Mouse (Mus musculus): ENCODE measurements around the gene Il2rb. TPM values are rescaled to one million over a fixed set of nuclear protein-coding genes. Genes with fewer than 3 reads are reported as not detected.
A peak's percentile ranks its signal among the peaks of the same experiment; 100 is the strongest.

Il2rb gene
- polyA plus RNA-seq, 1 experiment from 2014 or later = 0.39 TPM

GRCm38 (mm10) chr15:78436380-78437192, 58.5 kb downstream of the Il2rb start:
- H3K4me2 ChIP-seq (ENCODE audit: low read depth, low read length) = peak overlapping the region; percentile 57
- no peaks in the 10 kb centered on the region for H3K27me3 ChIP-seq (ENCODE audit: control insufficient read depth, insufficient read depth, low read depth, low read length)
- no peak overlapping the region for H3K27ac ChIP-seq (ENCODE audit: low read length)
- H3K9ac ChIP-seq (ENCODE audit: low read length) = peak overlapping the region; percentile 49
- 11% methylated on average over 23 of the region's 32 CpGs for WGBS
- peaks cover 4% of the 10 kb centered on the region; the same call in 1 of the 2 replicates for H3K36me3 ChIP-seq (ENCODE audit: control insufficient read depth, insufficient read depth, low read length)
- H3K4me1 ChIP-seq (replicated peaks; ENCODE audit: control insufficient read depth, insufficient read depth, low read length) = peaks cover 21% of the 10 kb centered on the region
- ATAC-seq (ENCODE audit: low read depth) = peak; percentile 81
- no peaks in the 10 kb centered on the region for H3K9me3 ChIP-seq (ENCODE audit: control insufficient read depth, low read length)
- peak overlapping the region; percentile 20 for H3K4me3 ChIP-seq (ENCODE audit: low read length)

- WGBS = 71% methylated on average over 11 of the region's 11 CpGs
- Histone ChIP-seq H3K9ac (ENCODE audit: low read length) (no peak overlapping the region), H3K4me2 (ENCODE audit: low read depth, low read length) (no peak overlapping the region), H3K4me3 (ENCODE audit: low read length) (no peak overlapping the region), H3K27ac (ENCODE audit: low read length) (no peak overlapping the region), H3K4me1 (replicated peaks; ENCODE audit: control insufficient read depth, insufficient read depth, low read length) (peaks cover 21% of the 10 kb centered on the region), H3K36me3 (ENCODE audit: control insufficient read depth, insufficient read depth, low read length) (peaks cover 4% of the 10 kb centered on the region; the same call in 1 of the 2 replicates), H3K9me3 (ENCODE audit: control insufficient read depth, low read length) (no peaks in the 10 kb centered on the region), H3K27me3 (ENCODE audit: control insufficient read depth, insufficient read depth, low read depth, low read length) (no peaks in the 10 kb centered on the region)
- no peak for ATAC-seq (ENCODE audit: low read depth)
Observed at GRCm38 (mm10) chr15:78435681-78436080, 59.4 kb downstream of the Il2rb start.

GRCm38 (mm10) chr15:78434896-78435520, 60.1 kb downstream of the Il2rb start:
- ATAC-seq (ENCODE audit: low read depth) = no peak
- Histone ChIP-seq H3K4me1 (replicated peaks; ENCODE audit: control insufficient read depth, insufficient read depth, low read length) (peaks cover 21% of the 10 kb centered on the region), H3K4me2 (ENCODE audit: low read depth, low read length) (no peak overlapping the region), H3K9me3 (ENCODE audit: control insufficient read depth, low read length) (no peaks in the 10 kb centered on the region), H3K4me3 (ENCODE audit: low read length) (no peak overlapping the region), H3K9ac (ENCODE audit: low read length) (no peak overlapping the region), H3K36me3 (ENCODE audit: control insufficient read depth, insufficient read depth, low read length) (peaks cover 4% of the 10 kb centered on the region; the same call in 1 of the 2 replicates), H3K27ac (ENCODE audit: low read length) (no peak overlapping the region), H3K27me3 (ENCODE audit: control insufficient read depth, insufficient read depth, low read depth, low read length) (no peaks in the 10 kb centered on the region)
- WGBS = 36% methylated on average over 6 of the region's 6 CpGs

GRCm38 (mm10) chr15:78431541-78432121, 63.4 kb downstream of the Il2rb start:
- H3K27ac ChIP-seq (ENCODE audit: low read length) = no peak overlapping the region
- H3K4me2 ChIP-seq (ENCODE audit: low read depth, low read length) = no peak overlapping the region
- H3K9me3 ChIP-seq (ENCODE audit: control insufficient read depth, low read length) = no peaks in the 10 kb centered on the region
- H3K9ac ChIP-seq (ENCODE audit: low read length) = no peak overlapping the region
- H3K36me3 ChIP-seq (ENCODE audit: control insufficient read depth, insufficient read depth, low read length) = peaks cover 4% of the 10 kb centered on the region; the same call in 1 of the 2 replicates
- H3K4me1 ChIP-seq (replicated peaks; ENCODE audit: control insufficient read depth, insufficient read depth, low read length) = peaks cover 11% of the 10 kb centered on the region
- H3K27me3 ChIP-seq (ENCODE audit: control insufficient read depth, insufficient read depth, low read depth, low read length) = no peaks in the 10 kb centered on the region
- ATAC-seq (ENCODE audit: low read depth) = no peak
- WGBS = 74% methylated on average over 7 of the region's 7 CpGs
- no peak overlapping the region for H3K4me3 ChIP-seq (ENCODE audit: low read length)

- H3K4me2 ChIP-seq (ENCODE audit: low read depth, low read length) = no peak overlapping the region
- H3K27ac ChIP-seq (ENCODE audit: low read length) = no peak overlapping the region
- no peak overlapping the region for H3K4me3 ChIP-seq (ENCODE audit: low read length)
- 87% methylated on average over 10 of the region's 10 CpGs for WGBS
- peaks cover 7% of the 10 kb centered on the region for H3K4me1 ChIP-seq (replicated peaks; ENCODE audit: control insufficient read depth, insufficient read depth, low read length)
- no peak overlapping the region for H3K9ac ChIP-seq (ENCODE audit: low read length)
- no peaks in the 10 kb centered on the region for H3K27me3 ChIP-seq (ENCODE audit: control insufficient read depth, insufficient read depth, low read depth, low read length)
- H3K36me3 ChIP-seq (ENCODE audit: control insufficient read depth, insufficient read depth, low read length) = peaks cover 4% of the 10 kb centered on the region; the same call in 1 of the 2 replicates
- no peaks in the 10 kb centered on the region for H3K9me3 ChIP-seq (ENCODE audit: control insufficient read depth, low read length)
- ATAC-seq (ENCODE audit: low read depth) = no peak
Observed at GRCm38 (mm10) chr15:78430874-78431273, 64.2 kb downstream of the Il2rb start.

- peaks cover 4% of the 10 kb centered on the region; the same call in 1 of the 2 replicates for H3K36me3 ChIP-seq (ENCODE audit: control insufficient read depth, insufficient read depth, low read length)
- H3K4me2 ChIP-seq (ENCODE audit: low read depth, low read length) = peak overlapping the region; percentile 65
- peak overlapping the region; percentile 68; the same call in 1 of the 2 replicates for H3K4me3 ChIP-seq (ENCODE audit: low read length)
- no peaks in the 10 kb centered on the region for H3K27me3 ChIP-seq (ENCODE audit: control insufficient read depth, insufficient read depth, low read depth, low read length)
- 73% methylated on average over 13 of the region's 13 CpGs for WGBS
- H3K9me3 ChIP-seq (ENCODE audit: control insufficient read depth, low read length) = no peaks in the 10 kb centered on the region
- H3K27ac ChIP-seq (ENCODE audit: low read length) = peak overlapping the region; percentile 60
- peaks cover 7% of the 10 kb centered on the region for H3K4me1 ChIP-seq (replicated peaks; ENCODE audit: control insufficient read depth, insufficient read depth, low read length)
- no peak for ATAC-seq (ENCODE audit: low read depth)
- H3K9ac ChIP-seq (ENCODE audit: low read length) = no peak overlapping the region; the same call in 1 of the 2 replicates
Observed at GRCm38 (mm10) chr15:78429871-78430622, 65.0 kb downstream of the Il2rb start.

Other genes with a start within 250 kb of the Il2rb start
- gene Csf2rb2, start 189.6 kb downstream of the Il2rb start, polyA plus RNA-seq (2015; fragmentation: Nextera tagmentation; extraction: Ambion mirVana) = 0.47 and 0.48 TPM in 2 replicates
- 3.0 and 6.5 TPM in 2 replicates for gene Csf2rb, start 169.5 kb downstream of the Il2rb start, polyA plus RNA-seq (2015; fragmentation: Nextera tagmentation; extraction: Ambion mirVana)
- not detected in 2 replicates for gene Tex33, start 99.4 kb downstream of the Il2rb start, polyA plus RNA-seq (2015; fragmentation: Nextera tagmentation; extraction: Ambion mirVana)
- gene Tst, start 89.4 kb downstream of the Il2rb start, polyA plus RNA-seq (2015; fragmentation: Nextera tagmentation; extraction: Ambion mirVana) = 129 and 160 TPM in 2 replicates
- 5.0 and 5.5 TPM in 2 replicates for gene Mpst, start 88.9 kb downstream of the Il2rb start, polyA plus RNA-seq (2015; fragmentation: Nextera tagmentation; extraction: Ambion mirVana)
- gene Kctd17, start 66.7 kb downstream of the Il2rb start, polyA plus RNA-seq (2015; fragmentation: Nextera tagmentation; extraction: Ambion mirVana) = 32.1 and 37.0 TPM in 2 replicates
- gene Tmprss6, start 26.6 kb downstream of the Il2rb start, polyA plus RNA-seq (2015; fragmentation: Nextera tagmentation; extraction: Ambion mirVana) = 0.14 and 0.74 TPM in 2 replicates
- 38.1 and 39.5 TPM in 2 replicates for gene C1qtnf6, start 36.1 kb upstream of the Il2rb start, polyA plus RNA-seq (2015; fragmentation: Nextera tagmentation; extraction: Ambion mirVana)
- 0.05 TPM in 1 of 2 replicates, not detected in the other for gene Sstr3, start 49.4 kb upstream of the Il2rb start, polyA plus RNA-seq (2015; fragmentation: Nextera tagmentation; extraction: Ambion mirVana)
- 23.4 and 39.3 TPM in 2 replicates for gene Rac2, start 77.5 kb upstream of the Il2rb start, polyA plus RNA-seq (2015; fragmentation: Nextera tagmentation; extraction: Ambion mirVana)
- 11.1 and 11.8 TPM in 2 replicates for gene Cyth4, start 101.8 kb upstream of the Il2rb start, polyA plus RNA-seq (2015; fragmentation: Nextera tagmentation; extraction: Ambion mirVana)
- gene Elfn2, start 223.5 kb upstream of the Il2rb start, polyA plus RNA-seq (2015; fragmentation: Nextera tagmentation; extraction: Ambion mirVana) = 0.09 and 0.15 TPM in 2 replicates

Measured in lung, embryonic 16.5 days (tissue).